Mouse (Mus musculus) cerebellum, postnatal 4 days (tissue): ENCODE data around the gene Lhfp.

Experiments
- DNase-seq, 2 experiments: peaks; one replicate each; pipeline ENCODE4 v3.0.0; 2022; ENCODE audit warnings: low spot score in 2 of 2, mixed read lengths in 1 of 2

The Lhfp gene

GRCm38 (mm10) chr3:53040593-53041410, 526 bp upstream of the Lhfp start:
- no peak for DNase-seq

GRCm38 (mm10) chr3:53042240-53042567, 876 bp downstream of the Lhfp start:
- no peak for DNase-seq

- no peak for DNase-seq
Observed at GRCm38 (mm10) chr3:53043206-53043780, 2.0 kb downstream of the Lhfp start.

- DNase-seq: no peak
Observed at GRCm38 (mm10) chr3:53044238-53044637, 2.9 kb downstream of the Lhfp start.

GRCm38 (mm10) chr3:53044682-53045299, 3.5 kb downstream of the Lhfp start:
- no peak for DNase-seq

- DNase-seq: no peak
Observed at GRCm38 (mm10) chr3:53045697-53046096, 4.4 kb downstream of the Lhfp start.

- no peak for DNase-seq
Observed at GRCm38 (mm10) chr3:53046371-53046770, 5.0 kb downstream of the Lhfp start.

- DNase-seq: no peak
Observed at GRCm38 (mm10) chr3:53052385-53052784, 11.1 kb downstream of the Lhfp start.

GRCm38 (mm10) chr3:53056430-53056829, 15.1 kb downstream of the Lhfp start:
- no peak for DNase-seq

- no peak for DNase-seq
Observed at GRCm38 (mm10) chr3:53059959-53060358, 18.6 kb downstream of the Lhfp start.

- DNase-seq: no peak
Observed at GRCm38 (mm10) chr3:53063423-53064147, 22.3 kb downstream of the Lhfp start.

GRCm38 (mm10) chr3:53065267-53066094, 24.2 kb downstream of the Lhfp start:
- DNase-seq: no peak

- DNase-seq: no peak
Observed at GRCm38 (mm10) chr3:53066095-53066372, 24.7 kb downstream of the Lhfp start.

- DNase-seq: no peak
Observed at GRCm38 (mm10) chr3:53068399-53068798, 27.1 kb downstream of the Lhfp start.

- DNase-seq: no peak
Observed at GRCm38 (mm10) chr3:53074264-53074663, 32.9 kb downstream of the Lhfp start.

GRCm38 (mm10) chr3:53074761-53075160, 33.4 kb downstream of the Lhfp start:
- no peak for DNase-seq

GRCm38 (mm10) chr3:53080286-53080685, 39.0 kb downstream of the Lhfp start:
- DNase-seq: no peak

GRCm38 (mm10) chr3:53080710-53081109, 39.4 kb downstream of the Lhfp start:
- DNase-seq: no peak

- DNase-seq: no peak
Observed at GRCm38 (mm10) chr3:53083717-53084116, 42.4 kb downstream of the Lhfp start.

- no peak for DNase-seq
Observed at GRCm38 (mm10) chr3:53084806-53085205, 43.5 kb downstream of the Lhfp start.

GRCm38 (mm10) chr3:53086481-53087155, 45.3 kb downstream of the Lhfp start:
- DNase-seq: no peak
